Mouse (Mus musculus) brain, embryonic 14.5 days (tissue): ENCODE measurements around the gene Slc7a10.

Source experiments
- CTCF ChIP-seq: fragments of 200-500 bp; IDR thresholded peaks from 2 replicates; pipeline ENCODE4 v1.5.1; 2012; ENCODE audit warnings: inconsistent platforms, mild to moderate bottlenecking, moderate library complexity, borderline replicate concordance; ENCODE audit not compliant: insufficient read depth, insufficient read length; ENCODE audit errors: extremely low read depth
- POLR2A ChIP-seq: fragments of 200-500 bp; IDR thresholded peaks from 2 replicates; pipeline ENCODE4 v1.6.1; 2012; ENCODE audit warnings: mild to moderate bottlenecking, inconsistent platforms, borderline replicate concordance; ENCODE audit not compliant: poor library complexity, insufficient read depth, insufficient read length, severe bottlenecking; ENCODE audit errors: extremely low read depth

DNA sequence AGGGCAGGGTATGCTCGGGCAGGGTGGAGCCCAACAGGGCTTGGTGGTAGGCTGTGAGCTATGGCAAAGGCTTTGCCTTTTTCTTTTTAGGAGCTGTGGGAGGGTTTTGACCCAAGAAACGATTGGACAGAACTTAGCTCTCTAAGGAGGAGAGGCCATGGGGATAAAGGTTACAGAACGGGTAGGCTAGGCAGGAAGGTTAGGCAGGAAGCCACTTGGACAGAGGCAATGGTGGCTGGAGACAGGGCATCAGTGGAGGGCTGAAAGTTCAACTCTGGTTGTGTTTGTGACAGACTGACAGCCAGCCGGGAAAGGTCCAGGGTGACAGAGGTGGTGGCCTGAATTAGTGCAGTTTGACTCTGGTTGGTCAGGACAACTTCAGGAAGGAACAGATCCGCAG is 3.5 kb downstream of the Slc7a10 start:
- TF ChIP-seq CTCF (no peak), POLR2A (no peak)
